Mouse (Mus musculus) hindbrain, embryonic 14.5 days (tissue): ENCODE results near the gene Tspo2. TPM values are rescaled to one million over a fixed set of nuclear protein-coding genes. Genes with fewer than 3 reads are reported as not detected.

ENCODE experiments used
- ATAC-seq: fragments of 200-750 bp; cut with Nextera tagmentation; 2 replicates; pipeline ENCODE4 v1.8.0; 2017; ENCODE audit warnings: moderate number of reproducible peaks, mild to moderate bottlenecking, moderate TSS enrichment, moderate library complexity; ENCODE audit not compliant: low FRiP score
- DNase-seq: peaks from one replicate; pipeline ENCODE4 v3.0.0-alpha.2; 2015; ENCODE audit warnings: low spot score
- H3K27ac ChIP-seq: fragments of 300-500 bp; sonication (generic); 2 replicates; pipeline ENCODE4 v1.5.1; 2014; ENCODE audit warnings: mild to moderate bottlenecking, moderate library complexity
- H3K27me3 ChIP-seq: fragments of 300-500 bp; sonication (generic); 2 replicates; pipeline ENCODE4 v1.6.1; 2014; ENCODE audit warnings: mild to moderate bottlenecking, low read length, mixed read lengths; ENCODE audit not compliant: control insufficient read depth, insufficient read depth
- H3K36me3 ChIP-seq: fragments of 300-500 bp; sonication (generic); replicated peaks from 2 replicates; pipeline ENCODE4 v1.6.1; 2014; ENCODE audit not compliant: control insufficient read depth, insufficient read depth
- H3K4me1 ChIP-seq: fragments of 300-500 bp; sonication (generic); replicated peaks from 2 replicates; pipeline ENCODE4 v1.6.1; 2014; ENCODE audit warnings: antibody characterized with exemption, low read length, mixed read lengths; ENCODE audit not compliant: control insufficient read depth, insufficient read depth
- H3K4me2 ChIP-seq: fragments of 300-500 bp; sonication (generic); replicated peaks from 2 replicates; pipeline ENCODE4 v1.6.1; 2014; ENCODE audit warnings: mild to moderate bottlenecking, moderate library complexity
- H3K4me3 ChIP-seq: fragments of 300-500 bp; sonication (generic); replicated peaks from 2 replicates; pipeline ENCODE4 v1.5.1; 2014; ENCODE audit warnings: mild to moderate bottlenecking, low read length
- H3K9ac ChIP-seq: fragments of 300-500 bp; sonication (generic); 2 replicates; pipeline ENCODE4 v1.6.1; 2014
- H3K9me3 ChIP-seq: fragments of 300-500 bp; sonication (generic); 2 replicates; pipeline ENCODE4 v1.6.1; 2016; ENCODE audit warnings: low read length; ENCODE audit not compliant: control insufficient read depth
- whole genome bisulfite sequencing: fragments of 180-500 bp; shearing (Covaris S2); extraction: QIAGEN DNeasy Blood & Tissue Kit; methylation state at CpG from one replicate; pipeline ENCODE4 v1.1.7; 2014; 5-methylcytosine and 5-hydroxymethylcytosine counted together
- polyA plus RNA-seq: library from polyadenylated mRNA; unstranded; fragments of >200 nt; fragmentation: Nextera tagmentation; extraction: Ambion mirVana; gene quantifications from 2 replicates; pipeline ENCODE4 v1.2.1, GENCODE M21; 2014

The Tspo2 gene
- polyA plus RNA-seq, 1 experiment from 2014 or later: 1.0 TPM

DNA sequence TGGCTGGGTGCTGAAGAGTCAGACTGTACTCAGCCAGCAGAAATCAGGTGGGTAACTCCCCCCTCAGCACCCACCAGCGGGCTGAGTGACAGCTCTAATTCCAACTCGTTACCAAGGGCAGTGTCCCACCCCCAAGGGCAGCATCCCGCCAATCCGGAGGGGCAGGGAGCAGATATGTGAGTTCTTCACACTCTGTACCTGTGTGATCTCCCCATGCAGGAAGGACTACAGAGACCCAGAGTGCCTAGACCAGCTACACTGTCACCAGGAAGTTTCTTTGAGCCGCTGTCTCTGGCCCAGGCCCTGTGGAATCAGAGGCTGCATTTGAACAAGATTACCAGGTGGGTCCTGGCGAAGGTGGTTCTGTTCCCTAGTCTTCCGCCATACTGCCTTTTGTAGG, 2.9 kb upstream of the Tspo2 start:
- Histone ChIP-seq H3K4me3 (no peak overlapping the region), H3K27me3 (no peaks in the 10 kb centered on the region), H3K4me2 (no peak overlapping the region), H3K27ac (no peak overlapping the region), H3K9me3 (no peaks in the 10 kb centered on the region), H3K9ac (no peak overlapping the region), H3K36me3 (no peaks in the 10 kb centered on the region), H3K4me1 (no peaks in the 10 kb centered on the region)
- DNase-seq: no peak
- no peak for ATAC-seq
- whole genome bisulfite sequencing: 63% methylated on average over 7 of the region's 7 CpGs

- Histone ChIP-seq H3K9ac (no peak overlapping the region), H3K4me2 (no peak overlapping the region), H3K4me3 (no peak overlapping the region), H3K27me3 (no peaks in the 10 kb centered on the region), H3K36me3 (no peaks in the 10 kb centered on the region), H3K9me3 (no peaks in the 10 kb centered on the region), H3K27ac (no peak overlapping the region), H3K4me1 (no peaks in the 10 kb centered on the region)
- 81% methylated on average over 7 of the region's 7 CpGs for WGBS
- ATAC-seq (no peak), DNase-seq (no peak)
These were observed 2.2 kb upstream of the Tspo2 start for GRCm38 (mm10) chr17:48453489-48453888.

- Histone ChIP-seq H3K27me3 (no peaks in the 10 kb centered on the region), H3K36me3 (no peaks in the 10 kb centered on the region), H3K27ac (no peak overlapping the region), H3K9me3 (no peaks in the 10 kb centered on the region), H3K4me2 (no peak overlapping the region), H3K4me1 (no peaks in the 10 kb centered on the region), H3K9ac (no peak overlapping the region), H3K4me3 (no peak overlapping the region)
- ATAC-seq: no peak
- 57% methylated on average over 9 of the region's 9 CpGs for WGBS
- no peak for DNase-seq
These were observed 577 bp upstream of the Tspo2 start for GRCm38 (mm10) chr17:48451753-48452444.

DNA sequence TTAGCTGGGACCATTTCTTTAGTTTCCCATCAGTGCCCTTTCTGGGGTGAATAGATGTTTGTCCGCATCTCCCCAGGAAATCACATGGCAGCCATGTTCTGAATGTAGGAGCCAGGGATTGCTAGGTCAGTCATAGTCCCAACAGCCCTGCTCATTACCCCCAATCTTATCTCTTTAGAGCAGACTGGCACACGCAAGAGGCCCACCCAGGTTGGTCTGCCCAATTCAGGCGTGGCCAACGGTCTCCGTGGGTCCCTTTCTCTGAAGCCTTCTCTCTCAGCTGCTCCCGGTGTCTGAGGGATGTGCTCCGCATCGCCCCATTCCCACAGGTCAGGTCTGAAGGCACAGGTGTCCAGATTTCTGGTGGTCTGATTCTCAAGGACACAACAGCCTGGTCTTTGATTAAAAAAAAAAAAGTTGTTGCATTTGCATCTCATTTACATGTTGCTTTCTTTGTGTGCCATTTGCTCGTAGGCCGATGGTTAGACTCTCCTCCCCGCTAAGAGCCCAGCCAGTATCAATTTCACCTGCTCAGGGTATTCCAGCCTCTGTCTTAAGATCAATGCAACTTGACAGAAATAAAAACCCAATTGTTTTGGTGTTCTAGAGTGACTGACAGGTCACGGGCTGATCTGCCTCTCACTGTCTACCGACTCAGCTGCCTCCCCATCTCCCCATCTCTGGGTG, 513 bp downstream of the Tspo2 start:
- ATAC-seq: no peak
- H3K36me3 ChIP-seq: no peaks in the 10 kb centered on the region
- no peak overlapping the region for H3K4me3 ChIP-seq
- no peak overlapping the region for H3K27ac ChIP-seq
- WGBS: 67% methylated on average over 13 of the region's 13 CpGs
- no peak for DNase-seq
- H3K4me2 ChIP-seq: no peak overlapping the region
- no peaks in the 10 kb centered on the region for H3K9me3 ChIP-seq
- no peak overlapping the region for H3K9ac ChIP-seq
- no peaks in the 10 kb centered on the region for H3K27me3 ChIP-seq
- H3K4me1 ChIP-seq: no peaks in the 10 kb centered on the region

GRCm38 (mm10) chr17:48447675-48448074, 3.6 kb downstream of the Tspo2 start:
- Histone ChIP-seq H3K9ac (no peak overlapping the region), H3K36me3 (no peaks in the 10 kb centered on the region), H3K27me3 (no peaks in the 10 kb centered on the region), H3K27ac (no peak overlapping the region), H3K4me3 (no peak overlapping the region), H3K9me3 (no peaks in the 10 kb centered on the region), H3K4me2 (no peak overlapping the region), H3K4me1 (no peaks in the 10 kb centered on the region)
- DNase-seq (no peak), ATAC-seq (no peak)
- 78% methylated on average over 8 of the region's 8 CpGs for WGBS

DNA sequence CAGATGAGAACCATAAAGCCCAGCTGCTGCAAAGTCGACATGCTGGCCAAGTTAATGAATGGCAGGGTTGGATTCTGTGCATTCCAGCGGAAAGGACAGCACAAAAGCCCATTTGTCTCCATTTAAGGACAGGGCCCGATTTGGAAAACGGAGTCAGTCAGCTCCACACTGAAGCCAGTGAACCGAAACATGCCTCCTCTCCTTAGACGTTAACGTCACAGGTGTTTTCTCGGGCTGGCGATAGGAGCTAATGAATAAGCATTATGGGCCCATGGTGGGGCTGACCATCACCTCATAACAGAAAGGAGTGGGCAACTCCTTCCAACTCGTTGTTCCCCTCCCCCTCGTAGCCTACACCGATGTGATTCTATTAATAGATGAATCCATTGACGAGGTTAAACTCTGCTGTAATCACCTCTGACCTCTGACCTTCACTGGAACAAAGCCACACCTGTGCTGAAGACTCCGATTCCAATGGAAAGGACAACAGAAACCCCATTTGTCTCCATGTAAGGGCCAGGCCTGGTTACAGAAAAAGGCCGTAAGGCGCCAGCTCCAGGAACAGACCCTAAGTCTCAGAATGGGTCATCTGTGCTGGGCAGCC, 7.7 kb downstream of the Tspo2 start:
- no peaks in the 10 kb centered on the region for H3K9me3 ChIP-seq
- H3K4me2 ChIP-seq: no peak overlapping the region
- H3K9ac ChIP-seq: no peak overlapping the region
- ATAC-seq (no peak), DNase-seq (no peak)
- H3K36me3 ChIP-seq: no peaks in the 10 kb centered on the region
- H3K27me3 ChIP-seq: no peaks in the 10 kb centered on the region
- H3K4me1 ChIP-seq: no peaks in the 10 kb centered on the region
- H3K4me3 ChIP-seq: no peak overlapping the region
- no peak overlapping the region for H3K27ac ChIP-seq
- WGBS: 52% methylated on average over 16 of the region's 16 CpGs

DNA sequence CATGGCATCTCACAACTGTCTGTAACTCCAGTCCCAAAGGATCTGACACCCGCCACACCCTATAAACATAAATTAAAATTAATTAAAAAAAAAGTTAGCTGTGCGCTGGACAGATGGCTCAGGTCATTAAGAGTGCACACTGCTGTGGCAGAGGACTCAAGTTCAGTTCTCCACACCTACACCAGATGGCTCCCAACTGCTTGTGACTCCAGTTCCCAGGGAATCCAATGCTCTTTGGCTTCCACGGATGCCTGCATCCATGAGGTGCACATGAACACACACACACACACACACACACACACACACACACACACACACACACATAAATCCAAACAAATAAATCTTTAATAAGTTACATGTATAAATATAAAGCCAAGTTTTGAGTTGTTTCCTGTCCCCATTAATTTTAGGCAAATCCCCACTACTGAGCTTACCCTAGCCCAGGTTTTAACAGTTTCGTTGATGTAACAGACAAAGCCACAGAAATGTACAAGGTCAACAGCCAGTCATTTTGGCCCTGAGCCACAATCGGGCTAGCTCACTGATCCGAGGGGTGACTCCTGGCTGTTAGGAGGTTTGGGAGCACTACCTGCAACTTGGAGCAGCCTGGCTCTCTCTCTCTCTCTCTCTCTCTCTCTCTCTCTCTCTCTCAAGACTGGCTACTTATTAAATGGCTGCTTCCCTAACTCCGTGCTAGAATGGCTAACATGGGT, 8.4 kb downstream of the Tspo2 start:
- Histone ChIP-seq H3K27ac (no peak overlapping the region), H3K9me3 (no peaks in the 10 kb centered on the region), H3K27me3 (no peaks in the 10 kb centered on the region), H3K4me1 (no peaks in the 10 kb centered on the region), H3K4me3 (no peak overlapping the region), H3K36me3 (no peaks in the 10 kb centered on the region), H3K4me2 (no peak overlapping the region), H3K9ac (no peak overlapping the region)
- 68% methylated on average over 7 of the region's 7 CpGs for WGBS
- peak; percentile 27; the same call in 1 of the 2 replicates for ATAC-seq
- DNase-seq: no peak

GRCm38 (mm10) chr17:48437421-48437911, 13.9 kb downstream of the Tspo2 start:
- H3K9ac ChIP-seq: no peak overlapping the region
- no peak overlapping the region for H3K4me2 ChIP-seq
- no peaks in the 10 kb centered on the region for H3K27me3 ChIP-seq
- no peak overlapping the region for H3K4me3 ChIP-seq
- 39% methylated on average over 7 of the region's 7 CpGs for WGBS
- ATAC-seq (0 out of 2 replicates have a peak, but pooled peaks have one; percentile 25), DNase-seq (no peak)
- H3K9me3 ChIP-seq: no peaks in the 10 kb centered on the region
- H3K36me3 ChIP-seq: no peaks in the 10 kb centered on the region
- peak overlapping the region; percentile 59; the same call in 1 of the 2 replicates for H3K27ac ChIP-seq
- peaks cover 2% of the 10 kb centered on the region; the same call in 1 of the 2 replicates for H3K4me1 ChIP-seq

DNA sequence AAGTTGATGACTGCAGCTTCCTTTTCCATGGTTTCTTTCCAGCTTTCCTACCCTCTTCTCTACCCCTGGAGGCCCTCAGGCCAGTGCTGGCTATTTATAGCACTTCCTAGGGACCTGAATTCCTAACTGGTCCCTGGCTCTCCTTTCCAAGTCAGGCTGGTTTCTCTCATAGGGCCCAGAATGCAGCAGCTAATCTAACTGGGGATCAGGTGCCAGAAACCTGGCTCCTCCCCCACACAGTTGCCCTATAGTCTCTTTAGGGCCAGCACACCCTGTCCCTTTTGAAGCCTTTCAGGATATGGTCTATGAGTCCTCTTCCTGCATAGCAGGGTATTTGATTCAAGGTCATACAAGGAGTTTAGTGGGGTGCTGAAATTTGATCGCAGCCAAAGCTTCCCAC, 14.8 kb downstream of the Tspo2 start:
- Histone ChIP-seq H3K36me3 (no peaks in the 10 kb centered on the region), H3K4me2 (no peak overlapping the region), H3K4me3 (no peak overlapping the region), H3K27ac (no peak overlapping the region), H3K27me3 (no peaks in the 10 kb centered on the region), H3K9ac (no peak overlapping the region), H3K9me3 (no peaks in the 10 kb centered on the region), H3K4me1 (peaks cover 5% of the 10 kb centered on the region; the same call in 1 of the 2 replicates)
- no peak for ATAC-seq
- DNase-seq: no peak
- WGBS: 94% methylated on average over 1 of the region's 1 CpGs
